Mouse (Mus musculus) forebrain, postnatal 0 days (tissue): Measurements from ENCODE around the gene Cdh13. TPM values are rescaled to one million over a fixed set of nuclear protein-coding genes. Genes with fewer than 3 reads are reported as not detected.
A peak's percentile ranks its signal among the peaks of the same experiment; 100 is the strongest.

Experiments used
- ATAC-seq: fragments of 200-750 bp; cut with Nextera tagmentation; 2 replicates; pipeline ENCODE4 v1.8.0; 2017; ENCODE audit warnings: mild to moderate bottlenecking, moderate library complexity
- DNase-seq: peaks from one replicate; pipeline ENCODE4 v3.0.0-alpha.2; 2015
- H3K27ac ChIP-seq: fragments of 300-500 bp; sonication (generic); 2 replicates; pipeline ENCODE4 v1.5.1; 2014; ENCODE audit warnings: low read depth, mild to moderate bottlenecking, antibody characterized with exemption, low read length, moderate library complexity, mixed read lengths
- H3K27me3 ChIP-seq: fragments of 300-500 bp; sonication (generic); 2 replicates; pipeline ENCODE4 v1.6.1; 2014; ENCODE audit warnings: mild to moderate bottlenecking, low read length, mixed read lengths; ENCODE audit not compliant: insufficient read depth
- H3K36me3 ChIP-seq: fragments of 300-500 bp; sonication (generic); 2 replicates; pipeline ENCODE4 v1.6.1; 2014; ENCODE audit warnings: mild to moderate bottlenecking, moderate library complexity; ENCODE audit not compliant: insufficient read depth
- H3K4me1 ChIP-seq: fragments of 300-500 bp; sonication (generic); 2 replicates; pipeline ENCODE4 v1.6.1; 2014; ENCODE audit warnings: antibody characterized with exemption; ENCODE audit not compliant: insufficient read depth
- H3K4me2 ChIP-seq: fragments of 300-500 bp; sonication (generic); 2 replicates; pipeline ENCODE4 v1.6.1; 2014; ENCODE audit warnings: low read depth, mild to moderate bottlenecking, moderate library complexity
- H3K4me3 ChIP-seq: fragments of 300-500 bp; sonication (generic); 2 replicates; pipeline ENCODE4 v1.5.1; 2014; ENCODE audit warnings: low read depth, low read length, mixed read lengths
- H3K9ac ChIP-seq: fragments of 300-500 bp; sonication (generic); 2 replicates; pipeline ENCODE4 v1.6.1; 2014; ENCODE audit warnings: mild to moderate bottlenecking
- H3K9me3 ChIP-seq: fragments of 300-500 bp; sonication (generic); 2 replicates; pipeline ENCODE4 v1.6.1; 2016; ENCODE audit warnings: low read length
- CTCF ChIP-seq: sonication (generic); IDR thresholded peaks from 2 replicates; pipeline ENCODE4 v1.5.1; 2016; ENCODE audit warnings: antibody characterized with exemption, control low read depth, low read depth
- WGBS: fragments of 180-500 bp; shearing (Covaris S2); extraction: QIAGEN DNeasy Blood & Tissue Kit; methylation state at CpG from one replicate; pipeline ENCODE4 v1.1.7; 2014; 5-methylcytosine and 5-hydroxymethylcytosine counted together
- polyA plus RNA-seq: library from polyadenylated mRNA; unstranded; fragments of >200 nt; fragmentation: Nextera tagmentation; extraction: Ambion mirVana; gene quantifications from 2 replicates; pipeline ENCODE4 v1.2.1, GENCODE M21; 2015
- total RNA-seq: library from RNA; depleted of rRNA; stranded (reverse); fragments of >200 nt; gene quantifications from 2 replicates; pipeline ENCODE4 v1.2.3, GENCODE M21; 2014

The Cdh13 gene
- total and polyA plus RNA-seq, 2 experiments from 2014 or later: 127 to 154 TPM

DNA sequence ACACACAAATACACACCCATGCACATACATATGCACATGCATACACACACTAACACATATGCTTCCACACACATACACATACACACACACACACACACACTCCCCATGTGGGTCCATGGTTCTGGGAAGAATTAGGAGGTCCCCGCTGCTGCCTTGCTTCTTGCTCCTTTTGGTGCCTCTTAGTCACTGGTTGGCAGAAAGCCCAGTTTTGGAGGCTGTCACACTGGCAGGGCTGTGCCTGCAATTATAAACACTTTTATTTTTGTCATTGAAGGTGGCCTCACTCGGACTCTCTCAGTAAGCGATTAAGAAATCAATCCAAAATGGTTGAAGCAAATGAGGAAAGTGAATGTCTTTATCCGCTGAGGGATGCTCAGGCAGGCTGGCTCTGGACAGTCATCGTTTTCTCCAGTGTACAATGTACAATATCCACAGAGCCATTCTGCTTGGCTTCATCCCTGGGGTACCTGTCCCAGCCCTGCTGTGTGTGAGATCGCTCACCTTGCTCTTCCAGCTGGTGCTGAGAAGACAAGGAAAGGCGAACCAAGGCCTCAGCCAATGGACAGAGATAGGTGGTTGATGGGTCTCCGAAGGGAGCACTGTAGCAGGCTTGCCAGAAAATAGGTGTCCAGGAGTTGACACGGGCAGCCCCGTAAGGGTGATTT lies 913.1 kb downstream of the Cdh13 start:
- Histone ChIP-seq H3K27me3 (no peaks in the 10 kb centered on the region), H3K4me3 (no peak overlapping the region), H3K27ac (no peak overlapping the region), H3K4me2 (no peak overlapping the region), H3K36me3 (no peaks in the 10 kb centered on the region; the same call in 1 of the 2 replicates), H3K9ac (no peak overlapping the region), H3K4me1 (peaks cover 7% of the 10 kb centered on the region; the same call in 1 of the 2 replicates), H3K9me3 (no peaks in the 10 kb centered on the region)
- ATAC-seq (no peak), DNase-seq (peak; percentile 67)
- 53% methylated on average over 10 of the region's 10 CpGs for WGBS
- TF ChIP-seq CTCF: no peak

DNA sequence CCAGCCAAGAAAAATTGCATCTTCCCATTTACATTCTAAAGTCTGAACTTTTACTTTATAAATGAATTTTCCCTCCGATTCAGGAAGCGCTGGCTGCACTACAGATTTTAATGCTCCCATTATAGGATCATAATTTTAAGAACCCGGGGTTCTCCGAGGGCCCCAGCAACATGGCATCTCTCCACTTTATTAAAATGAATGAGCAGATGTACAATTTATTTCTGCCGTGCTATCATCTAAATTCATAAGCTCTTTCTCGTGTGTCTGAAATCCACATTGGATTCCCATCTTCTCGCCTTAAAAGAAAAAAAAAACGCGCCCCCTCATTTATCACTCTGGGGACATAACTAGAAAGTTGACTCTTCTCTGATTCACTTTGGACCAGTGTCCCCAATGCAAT lies 925.0 kb downstream of the Cdh13 start:
- H3K36me3 ChIP-seq: no peaks in the 10 kb centered on the region
- no peak overlapping the region for H3K27ac ChIP-seq
- H3K4me1 ChIP-seq: no peaks in the 10 kb centered on the region
- no peak for TF ChIP-seq CTCF
- no peak overlapping the region for H3K4me3 ChIP-seq
- no peak overlapping the region for H3K4me2 ChIP-seq
- no peak overlapping the region for H3K9ac ChIP-seq
- no peaks in the 10 kb centered on the region for H3K27me3 ChIP-seq
- H3K9me3 ChIP-seq: no peaks in the 10 kb centered on the region
- WGBS: 71% methylated on average over 9 of the region's 9 CpGs
- DNase-seq: no peak
- ATAC-seq: no peak

DNA sequence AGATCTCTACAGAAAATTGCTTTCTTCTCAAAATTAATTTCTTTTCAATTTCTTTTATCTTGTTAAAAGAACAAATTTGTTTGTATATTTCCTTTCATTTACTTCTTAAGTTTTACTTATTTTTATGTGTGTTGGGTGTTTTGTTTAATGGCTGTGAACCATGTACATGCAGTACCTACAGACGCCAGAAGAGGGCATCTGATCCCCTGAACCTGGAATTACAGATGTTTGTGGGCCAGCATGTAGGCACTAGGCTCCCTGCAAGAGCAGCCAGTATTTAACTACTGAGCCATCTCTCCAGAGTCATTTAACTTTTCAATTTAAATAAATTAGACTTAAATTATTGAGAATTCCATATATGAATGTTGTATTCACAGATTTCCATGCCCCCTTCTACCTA lies 941.0 kb downstream of the Cdh13 start:
- 8% methylated on average over 1 of the region's 1 CpGs for WGBS

DNA sequence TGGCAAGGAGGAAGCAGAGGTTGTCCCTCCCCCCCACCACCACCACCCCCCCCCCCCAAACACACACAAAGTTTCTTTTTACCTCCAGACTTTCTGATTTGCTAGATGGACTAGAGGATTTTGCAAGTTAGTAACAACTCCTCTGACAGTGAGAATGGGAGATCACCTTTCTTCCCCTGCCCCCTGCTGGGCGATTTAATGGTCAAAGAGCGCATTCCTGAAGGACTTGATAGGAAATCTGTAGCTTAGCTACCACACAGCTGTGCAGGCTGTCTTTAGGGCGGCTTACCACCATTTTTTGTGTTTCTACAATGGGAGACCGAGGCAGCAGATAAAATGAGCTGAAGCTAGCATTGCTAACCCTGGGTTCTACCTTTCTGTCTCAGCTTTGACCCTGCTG lies 961.6 kb downstream of the Cdh13 start:
- no peaks in the 10 kb centered on the region for H3K9me3 ChIP-seq
- DNase-seq (no peak), ATAC-seq (no peak)
- H3K27ac ChIP-seq: no peak overlapping the region
- no peaks in the 10 kb centered on the region for H3K27me3 ChIP-seq
- H3K36me3 ChIP-seq: no peaks in the 10 kb centered on the region
- TF ChIP-seq CTCF: 0 out of 2 replicates have a peak, but pooled peaks have one; percentile 8
- WGBS: 38% methylated on average over 4 of the region's 4 CpGs
- H3K4me2 ChIP-seq: no peak overlapping the region
- no peak overlapping the region for H3K9ac ChIP-seq
- no peak overlapping the region for H3K4me3 ChIP-seq
- no peaks in the 10 kb centered on the region for H3K4me1 ChIP-seq

More for the DNA sequence above, 941.0 kb downstream of the Cdh13 start:
- Histone ChIP-seq H3K9me3 (no peaks in the 10 kb centered on the region), H3K36me3 (no peaks in the 10 kb centered on the region), H3K4me3 (no peak overlapping the region), H3K4me2 (no peak overlapping the region), H3K27me3 (no peaks in the 10 kb centered on the region), H3K9ac (no peak overlapping the region), H3K4me1 (no peaks in the 10 kb centered on the region), H3K27ac (no peak overlapping the region)
- peak; percentile 60 for TF ChIP-seq CTCF
- no peak for DNase-seq
- no peak for ATAC-seq

DNA sequence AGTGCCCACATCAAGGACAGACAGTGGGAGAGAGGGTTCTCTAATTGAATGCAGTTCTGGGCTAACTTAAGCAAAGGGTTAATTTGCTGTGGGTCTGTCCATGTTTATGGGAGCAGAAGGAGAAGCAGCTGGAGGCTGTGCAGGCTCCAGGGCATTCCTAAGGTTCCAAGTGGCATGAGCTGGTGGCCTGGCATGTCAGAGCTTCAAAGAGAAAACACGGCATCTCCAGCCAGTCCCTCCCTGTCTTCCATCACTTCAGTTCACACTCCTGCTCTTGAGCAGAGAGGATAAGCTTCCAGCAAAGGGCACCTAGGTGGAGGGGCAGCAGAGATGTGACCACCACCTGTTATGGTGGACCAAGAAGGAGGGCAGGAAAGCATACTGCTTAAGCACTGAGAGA lies 962.1 kb downstream of the Cdh13 start:
- H3K4me1 ChIP-seq: no peaks in the 10 kb centered on the region

DNA sequence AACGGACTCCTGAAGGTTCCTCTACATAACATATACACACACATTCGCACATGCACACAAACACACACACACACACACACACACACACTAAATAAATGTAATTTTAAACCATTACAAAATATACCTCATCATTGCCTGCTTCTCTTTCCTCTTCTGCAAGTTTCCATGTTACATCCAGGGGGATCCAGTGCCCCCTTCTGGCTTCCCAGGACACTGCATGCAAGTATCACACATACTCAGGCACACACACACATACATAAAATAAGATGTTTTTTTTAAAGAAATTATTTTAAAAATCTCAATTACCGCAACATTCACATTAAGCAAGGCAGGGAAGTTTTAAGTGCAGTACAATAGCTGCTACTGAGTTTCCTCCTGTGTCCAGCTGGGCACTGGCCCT lies 970.8 kb downstream of the Cdh13 start:
- no peaks in the 10 kb centered on the region for H3K9me3 ChIP-seq
- DNase-seq: no peak
- no peak overlapping the region for H3K9ac ChIP-seq
- H3K4me3 ChIP-seq: no peak overlapping the region
- 98% methylated on average over 3 of the region's 3 CpGs for whole genome bisulfite sequencing
- no peaks in the 10 kb centered on the region for H3K4me1 ChIP-seq
- no peaks in the 10 kb centered on the region for H3K27me3 ChIP-seq
- H3K27ac ChIP-seq: no peak overlapping the region
- TF ChIP-seq CTCF: peak; percentile 39; the same call in 1 of the 2 replicates
- ATAC-seq: no peak
- H3K4me2 ChIP-seq: no peak overlapping the region
- H3K36me3 ChIP-seq: no peaks in the 10 kb centered on the region

More for the DNA sequence above, 962.1 kb downstream of the Cdh13 start:
- Histone ChIP-seq H3K9ac (no peak overlapping the region), H3K27ac (no peak overlapping the region), H3K36me3 (no peaks in the 10 kb centered on the region), H3K4me3 (no peak overlapping the region), H3K4me2 (no peak overlapping the region), H3K27me3 (no peaks in the 10 kb centered on the region), H3K9me3 (no peaks in the 10 kb centered on the region)
- ATAC-seq (no peak), DNase-seq (no peak)
- TF ChIP-seq CTCF: no peak
- WGBS: 56% methylated on average over 1 of the region's 1 CpGs

DNA sequence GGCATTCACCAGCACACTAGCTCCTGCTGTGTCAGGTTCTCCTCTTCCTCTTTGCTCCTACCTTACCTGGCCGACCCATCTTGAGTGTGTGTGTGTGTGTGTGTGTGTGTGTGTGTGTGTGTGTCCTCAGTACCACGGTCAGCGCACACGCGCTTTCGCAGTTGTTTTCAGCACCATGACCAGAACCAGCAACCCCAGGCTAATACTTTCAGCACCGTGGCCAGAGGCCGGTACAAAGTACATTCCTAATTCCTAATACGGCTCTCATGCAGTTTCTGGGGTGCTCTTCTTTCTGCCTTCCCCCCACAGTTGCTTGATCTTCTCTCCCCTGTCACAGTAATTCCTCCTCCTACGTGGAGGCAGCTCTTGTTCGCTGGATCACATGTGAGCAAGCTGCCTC lies 975.1 kb downstream of the Cdh13 start:
- H3K27ac ChIP-seq: no peak overlapping the region
- no peaks in the 10 kb centered on the region for H3K9me3 ChIP-seq
- no peak for TF ChIP-seq CTCF
- H3K27me3 ChIP-seq: no peaks in the 10 kb centered on the region
- no peak overlapping the region for H3K4me3 ChIP-seq
- 39% methylated on average over 11 of the region's 11 CpGs for WGBS
- H3K4me1 ChIP-seq: no peaks in the 10 kb centered on the region
- no peak overlapping the region for H3K9ac ChIP-seq
- H3K4me2 ChIP-seq: no peak overlapping the region
- no peaks in the 10 kb centered on the region for H3K36me3 ChIP-seq
- DNase-seq (no peak), ATAC-seq (no peak)
